In genomic region chr3:96401474-96401831, GRCm38 (mm10) we compare ENCODE assay signal across 8 mouse cellular contexts. TPM values are rescaled to one million over a fixed set of nuclear protein-coding genes. Genes with fewer than 3 reads are reported as not detected.
A peak's percentile ranks its signal among the peaks of the same experiment; 100 is the strongest.
DNase-seq lines count a peak whose midpoint lies in the region; ATAC-seq and TF ChIP-seq lines count a peak whose summit lies in the region.

No protein-coding gene starts in this region.

- peak overlapping the region; percentile 34 for H3K4me2 ChIP-seq in forebrain, embryonic 14.5 days (ENCODE audit: low read length)
- peak overlapping the region; percentile 79 for H3K4me2 ChIP-seq in liver, embryonic 13.5 days
- peak overlapping the region; percentile 37 for H3K4me2 ChIP-seq in stomach, postnatal 0 days (replicated peaks; ENCODE audit: low read depth)

- no peak for TF ChIP-seq CTCF in testis, adult 2 months (IDR thresholded peaks at IDR 0.05; ENCODE audit: control insufficient read depth, insufficient read depth, insufficient replicate concordance, low read depth, low read length)
- TF ChIP-seq CTCF in stomach, postnatal 0 days (IDR thresholded peaks at IDR 0.05; ENCODE audit: low read depth) = no peak

- peaks cover 32% of the 10 kb centered on the region for H3K4me1 ChIP-seq in testis, adult 2 months (ENCODE audit: control insufficient read depth, insufficient read depth, low read length)
- H3K4me1 ChIP-seq in forebrain, embryonic 14.5 days (ENCODE audit: control insufficient read depth, insufficient read depth, low read length) = no peaks in the 10 kb centered on the region
- H3K4me1 ChIP-seq in liver, embryonic 13.5 days (replicated peaks) = peaks cover 40% of the 10 kb centered on the region
- H3K4me1 ChIP-seq in stomach, postnatal 0 days (replicated peaks; ENCODE audit: control insufficient read depth, insufficient read depth) = no peaks in the 10 kb centered on the region

- no peak for DNase-seq in testis, postnatal 10 days (ENCODE audit: low spot score)
- DNase-seq in forebrain, embryonic 14.5 days (ENCODE audit: low spot score) = no peak
- peak; percentile 21 for DNase-seq in liver, embryonic 13.5 days
- DNase-seq in stomach, postnatal 0 days (ENCODE audit: low spot score) = no peak
- no peak for DNase-seq in ovary, postnatal 36 days (ENCODE audit: low spot score)
- DNase-seq in kidney, postnatal 14 days = no peak
- no peak for DNase-seq in thymus, postnatal 25 days

- H3K27me3 ChIP-seq in testis, adult 2 months (ENCODE audit: control insufficient read depth, insufficient read depth, low read length) = no peaks in the 10 kb centered on the region
- peaks cover 90% of the 10 kb centered on the region for H3K27me3 ChIP-seq in forebrain, embryonic 14.5 days (replicated peaks; ENCODE audit: control insufficient read depth, insufficient read depth, low read length)
- peaks cover 91% of the 10 kb centered on the region for H3K27me3 ChIP-seq in liver, embryonic 13.5 days
- peaks cover 26% of the 10 kb centered on the region; the same call in 1 of the 2 replicates for H3K27me3 ChIP-seq in stomach, postnatal 0 days (ENCODE audit: control insufficient read depth, insufficient read depth, low read length)

- peak overlapping the region; percentile 95 for H3K27ac ChIP-seq in testis, adult 2 months (ENCODE audit: control insufficient read depth, insufficient read depth, low read depth, low read length)
- no peak overlapping the region for H3K27ac ChIP-seq in forebrain, embryonic 14.5 days (ENCODE audit: low read depth, low read length)
- no peak overlapping the region for H3K27ac ChIP-seq in liver, embryonic 13.5 days
- no peak overlapping the region for H3K27ac ChIP-seq in stomach, postnatal 0 days (replicated peaks)

- TF ChIP-seq POLR2A in testis, adult 2 months (IDR thresholded peaks at IDR 0.05; ENCODE audit: control insufficient read depth, low read depth, low read length) = no peak

- 3% methylated on average over 13 of the region's 13 CpGs for WGBS in forebrain, embryonic 14.5 days
- WGBS in liver, embryonic 13.5 days (ENCODE audit: insufficient replicate concordance) = 1% methylated on average over 13 of the region's 13 CpGs
- WGBS in stomach, postnatal 0 days = 3% methylated on average over 13 of the region's 13 CpGs

- no peak for TF ChIP-seq EP300 in stomach, postnatal 0 days (optimal IDR thresholded peaks at IDR 0.05)

- H3K9ac ChIP-seq in forebrain, embryonic 14.5 days (ENCODE audit: low read length) = no peak overlapping the region
- peak overlapping the region; percentile 68 for H3K9ac ChIP-seq in liver, embryonic 13.5 days
- no peak overlapping the region for H3K9ac ChIP-seq in stomach, postnatal 0 days (ENCODE audit: low read length)

- no peaks in the 10 kb centered on the region for H3K36me3 ChIP-seq in testis, adult 2 months (ENCODE audit: control insufficient read depth, insufficient read depth, low read length)
- H3K36me3 ChIP-seq in forebrain, embryonic 14.5 days (ENCODE audit: control insufficient read depth, insufficient read depth, low read length) = no peaks in the 10 kb centered on the region
- H3K36me3 ChIP-seq in liver, embryonic 13.5 days = no peaks in the 10 kb centered on the region
- H3K36me3 ChIP-seq in stomach, postnatal 0 days (ENCODE audit: control insufficient read depth, insufficient read depth, low read length) = no peaks in the 10 kb centered on the region

- no peaks in the 10 kb centered on the region for H3K9me3 ChIP-seq in forebrain, embryonic 14.5 days (replicated peaks; ENCODE audit: control insufficient read depth, low read length)
- H3K9me3 ChIP-seq in liver, embryonic 13.5 days (replicated peaks) = no peaks in the 10 kb centered on the region
- H3K9me3 ChIP-seq in stomach, postnatal 0 days (ENCODE audit: control insufficient read depth, low read length) = no peaks in the 10 kb centered on the region

- H3K4me3 ChIP-seq in testis, adult 2 months (ENCODE audit: control insufficient read depth, low read depth, low read length) = peak overlapping the region; percentile 91
- H3K4me3 ChIP-seq in forebrain, embryonic 14.5 days (ENCODE audit: low read depth, low read length) = peak overlapping the region; percentile 20
- H3K4me3 ChIP-seq in liver, embryonic 13.5 days (replicated peaks) = peak overlapping the region; percentile 62
- peak overlapping the region; percentile 28 for H3K4me3 ChIP-seq in stomach, postnatal 0 days (ENCODE audit: low read depth, low read length)

- no peak for ATAC-seq in forebrain, embryonic 14.5 days
- ATAC-seq in liver, embryonic 13.5 days (ENCODE audit: low read depth) = no peak
- no peak for ATAC-seq in stomach, postnatal 0 days (ENCODE audit: low FRiP score, low TSS enrichment)

RNA-seq across cellular contexts. Expression of gene BC107364, which starts 50.7 kb away (rescaled TPM):
- 4.7 and 5.5 TPM in 2 replicates for polyA plus RNA-seq in testis, adult 2 months (2012; rRNA removed)
- polyA plus RNA-seq in forebrain, embryonic 14.5 days (2014; fragmentation: Nextera tagmentation; extraction: Ambion mirVana) = not detected in 2 replicates
- polyA plus RNA-seq in liver, embryonic 13.5 days (2015; fragmentation: Nextera tagmentation; extraction: Ambion mirVana) = not detected in 2 replicates
- 0.18 and 0.36 TPM in 2 replicates for polyA plus RNA-seq in stomach, postnatal 0 days (2015; fragmentation: Nextera tagmentation; extraction: Ambion mirVana)

Comparison
In these comparisons a context has a peak if more than half of its experiments do, and no peak if none do; other contexts are left out.
1. H3K4me3 ChIP-seq: peak in every context shown above with its lines; median percentile 91 in testis, adult 2 months; 62 in liver, embryonic 13.5 days; 28 in stomach, postnatal 0 days; 20 in forebrain, embryonic 14.5 days.